8 mouse cellular contexts compared by ENCODE assay signal in the genomic region with DNA sequence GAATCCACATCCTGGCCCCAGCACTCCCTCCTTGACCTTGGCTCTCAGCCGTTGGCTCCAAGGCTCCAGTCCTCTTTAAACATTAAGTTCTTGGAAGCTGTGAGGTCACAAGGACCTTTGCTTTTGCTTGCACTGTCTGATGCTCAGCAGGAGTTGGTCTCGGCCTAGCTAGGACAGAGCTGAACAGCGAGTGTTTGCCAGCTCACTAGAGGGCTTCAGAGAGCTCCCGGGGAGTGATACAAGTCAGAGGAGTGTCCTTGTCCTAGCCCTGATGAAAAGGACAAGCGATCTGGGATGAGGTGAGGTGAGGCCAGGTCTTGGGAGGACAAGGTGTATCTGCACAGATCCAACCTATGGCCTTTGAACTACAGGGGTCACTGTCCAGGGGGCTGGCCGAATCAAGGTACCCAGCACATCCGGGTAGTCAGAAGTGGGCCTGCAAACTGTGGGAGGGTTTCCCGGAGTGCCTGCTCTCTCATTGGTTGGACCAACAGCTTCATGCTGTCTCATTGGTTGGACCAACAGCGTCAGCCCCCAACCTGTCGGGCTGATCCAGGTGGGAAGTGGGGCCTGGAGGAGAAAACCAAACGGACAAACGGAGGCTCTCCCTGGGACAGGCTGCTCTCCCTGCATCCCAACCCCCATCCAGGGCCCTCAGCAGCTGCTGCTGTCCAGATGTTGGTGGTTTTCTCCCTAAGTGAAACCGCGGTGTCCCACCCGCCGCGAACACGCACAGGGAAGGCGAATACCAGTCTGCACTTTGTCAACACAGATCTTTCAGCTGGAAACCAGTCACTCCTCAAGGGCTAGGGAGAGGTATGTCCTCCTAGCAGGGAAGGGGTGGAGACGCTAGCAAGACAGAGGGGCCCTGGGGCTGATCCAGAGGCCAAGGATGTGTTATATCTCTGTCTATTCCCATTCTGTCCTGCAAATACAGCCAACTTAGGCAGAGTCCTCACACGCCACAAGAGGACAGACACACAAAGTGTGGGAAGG. TPM values are rescaled to one million over a fixed set of nuclear protein-coding genes. Genes with fewer than 3 reads are reported as not detected.
A peak's percentile ranks its signal among the peaks of the same experiment; 100 is the strongest.
DNase-seq lines count a peak whose midpoint lies in the region; TF ChIP-seq lines count a peak whose summit lies in the region.

No protein-coding gene starts in this region.

- H3K9me3 ChIP-seq in ES-Bruce4 (replicated peaks; ENCODE audit: control insufficient read depth, insufficient read depth, low read length, poor library complexity, severe bottlenecking): no peaks in the 10 kb centered on the region

- H3K36me3 ChIP-seq in ES-Bruce4 (ENCODE audit: control insufficient read depth, insufficient read depth, low read length, poor library complexity, severe bottlenecking): no peaks in the 10 kb centered on the region

- H3K4me3 ChIP-seq in ES-Bruce4 (ENCODE audit: low read depth, low read length): peak overlapping the region; percentile 72
- H3K4me3 ChIP-seq in lung, adult 2 months (replicated peaks; ENCODE audit: extremely low read depth, low read depth, low read length): peak overlapping the region; percentile 26

- no peak for TF ChIP-seq POLR2A in ES-Bruce4 (IDR thresholded peaks at IDR 0.05; ENCODE audit: insufficient read depth, low read length)
- 0 out of 2 replicates have a peak, but pooled peaks have one; percentile 24 for TF ChIP-seq POLR2A in lung, adult 2 months (IDR thresholded peaks at IDR 0.05; ENCODE audit: borderline replicate concordance, extremely low read depth, low read depth, low read length)

- WGBS in lung, adult 2 months: 32% methylated on average over 21 of the region's 21 CpGs

- intact Hi-C loops in left cerebral cortex, postnatal 4 days (cut with DNase I): no loop called here

- TF ChIP-seq CTCF in ES-Bruce4 (IDR thresholded peaks at IDR 0.05; ENCODE audit: low read depth, low read length): peak; percentile 8
- TF ChIP-seq CTCF in lung, adult 2 months (IDR thresholded peaks at IDR 0.05; ENCODE audit: insufficient read depth, low read length): no peak

- no peaks in the 10 kb centered on the region for H3K4me1 ChIP-seq in ES-Bruce4 (ENCODE audit: control insufficient read depth, insufficient read depth, low read length)
- no peaks in the 10 kb centered on the region for H3K4me1 ChIP-seq in lung, adult 2 months (ENCODE audit: control insufficient read depth, insufficient read depth, low read length)

- peak overlapping the region; percentile 52 for H3K9ac ChIP-seq in ES-Bruce4 (ENCODE audit: low read depth, poor library complexity, severe bottlenecking)

- peak; percentile 51 for DNase-seq in embryo, embryonic 9.5 days (ENCODE audit: extremely low spot score)
- DNase-seq in kidney, adult 18-20 months: peak; percentile 69
- DNase-seq in lung, adult 2 months: peak; percentile 53
- DNase-seq in testis, postnatal 14 days (ENCODE audit: low spot score): peak; percentile 57
- no peak for DNase-seq in layer of hippocampus, postnatal 14 days (ENCODE audit: low spot score in 2 of 2)
- no peak for DNase-seq in left cerebral cortex, postnatal 4 days
- no peak for DNase-seq in adrenal gland, adult 8-10 months

- H3K27ac ChIP-seq in ES-Bruce4 (ENCODE audit: insufficient read depth, low read length): no peak overlapping the region; the same call in 1 of the 2 replicates

- no peaks in the 10 kb centered on the region for H3K27me3 ChIP-seq in ES-Bruce4 (ENCODE audit: control insufficient read depth, insufficient read depth, low read length, poor library complexity, severe bottlenecking)

- TF ChIP-seq EP300 in ES-Bruce4 (IDR thresholded peaks at IDR 0.05; ENCODE audit: insufficient read depth, low read depth, low read length): no peak

RNA-seq across cellular contexts. Expression of gene Cbx2, which starts 15.0 kb away (rescaled TPM):
- polyA plus RNA-seq in ES-Bruce4 (2011; ENCODE audit: insufficient read depth, insufficient read length, low read depth, missing spikeins): 11.6 and 12.9 TPM in 2 replicates
- 2.9 and 4.4 TPM in 2 replicates for polyA plus RNA-seq in lung, adult 2 months (2012; rRNA removed)
- 1 to 10 TPM; 3.6 to 4.2 TPM for total RNA-seq in layer of hippocampus, postnatal 14 days (2021)
- total RNA-seq in left cerebral cortex, postnatal 4 days (2021): 1 to 10 TPM; 6.8 to 7.4 TPM
- 1 to 10 TPM; 4.6 to 8.1 (median 5.6) TPM for total RNA-seq in adrenal gland, adult 8-10 months (2022)

RNA-seq across cellular contexts. Expression of gene Enpp7, which starts 19.8 kb away (rescaled TPM):
- not detected in 2 replicates for polyA plus RNA-seq in ES-Bruce4 (2011; ENCODE audit: insufficient read depth, insufficient read length, low read depth, missing spikeins)
- polyA plus RNA-seq in lung, adult 2 months (2012; rRNA removed): 0.13 TPM in 1 of 2 replicates, not detected in the other
- not detected for total RNA-seq in layer of hippocampus, postnatal 14 days (2021)
- not detected for total RNA-seq in left cerebral cortex, postnatal 4 days (2021)
- not detected for total RNA-seq in adrenal gland, adult 8-10 months (2022)

RNA-seq across cellular contexts. Expression of gene Cbx8, which starts 33.0 kb away (rescaled TPM):
- 0.75 and 1.7 TPM in 2 replicates for polyA plus RNA-seq in ES-Bruce4 (2011; ENCODE audit: insufficient read depth, insufficient read length, low read depth, missing spikeins)
- polyA plus RNA-seq in lung, adult 2 months (2012; rRNA removed): 3.8 and 3.9 TPM in 2 replicates
- total RNA-seq in layer of hippocampus, postnatal 14 days (2021): 10 to 100 TPM; 15.0 to 15.2 TPM
- total RNA-seq in left cerebral cortex, postnatal 4 days (2021): 10 to 100 TPM; 13.0 to 15.6 TPM
- 10 to 100 TPM; 15.3 to 24.0 (median 16.5) TPM for total RNA-seq in adrenal gland, adult 8-10 months (2022)

Comparison
In these comparisons a context has a peak if more than half of its experiments do, and no peak if none do; other contexts are left out.
1. DNase-seq: peak in embryo, embryonic 9.5 days (single experiment), kidney, adult 18-20 months (single experiment), lung, adult 2 months (single experiment) and testis, postnatal 14 days (single experiment); none in layer of hippocampus, postnatal 14 days (0 of 2), left cerebral cortex, postnatal 4 days (single experiment) and adrenal gland, adult 8-10 months (single experiment).